14 mouse cellular contexts compared by ENCODE assay signal in the genomic region with DNA sequence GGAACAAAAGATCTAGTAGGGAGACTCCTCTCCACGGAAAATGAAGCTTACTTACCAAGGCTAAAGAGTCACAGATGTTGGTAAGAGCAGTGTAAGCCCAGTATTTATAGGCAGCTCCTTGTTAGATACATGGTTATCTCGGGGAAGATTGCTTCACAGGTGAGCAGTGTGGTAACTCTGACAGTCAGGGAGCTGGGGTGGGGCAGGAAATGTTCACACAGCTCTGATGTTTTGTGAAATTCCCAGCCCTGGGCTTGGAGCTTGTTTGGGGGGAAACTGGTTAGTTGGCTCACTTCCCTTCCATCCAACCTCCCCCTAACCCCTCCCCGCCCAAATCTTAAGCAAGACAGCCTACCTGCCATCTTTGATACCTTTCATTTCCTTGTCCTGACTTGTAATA. TPM values are rescaled to one million over a fixed set of nuclear protein-coding genes. Genes with fewer than 3 reads are reported as not detected.
DNase-seq lines count a peak whose midpoint lies in the region; ATAC-seq and TF ChIP-seq lines count a peak whose summit lies in the region.
"Had no signal": no experiment of that assay in that cellular context is flagged by ENCODE, and none has a peak within 500 bp of the region (broad histone marks: within the 10 kb centered on the region; RNA-seq: fewer than 3 reads in every experiment).

A gene (minus strand): TSS at position 109 of the 400 bp plus-strand sequence.

- intact Hi-C loops in left cerebral cortex, postnatal 4 days (cut with DNase I) = no loop called here
- intact Hi-C loops in left cerebral cortex, postnatal 14 days (cut with DNase I) = no loop called here

- DNase-seq in adrenal gland, postnatal 4 days (ENCODE audit: low spot score in 2 of 2) = no peak
- no peak for DNase-seq in adrenal gland, postnatal 25 days
- no peak for DNase-seq in lung, adult 2 months
- DNase-seq in lung, postnatal 25 days (ENCODE audit: low spot score) = no peak
- no peak for DNase-seq in left cerebral cortex, postnatal 4 days
- DNase-seq in left cerebral cortex, postnatal 14 days (ENCODE audit: low spot score in 2 of 2) = no peak
- DNase-seq: cerebellum, adult 9-10 months; gastrocnemius, adult 2 months; heart, postnatal 4 days; kidney, postnatal 36 days had no signal

- H3K4me3 ChIP-seq in lung, adult 2 months (replicated peaks; ENCODE audit: extremely low read depth, low read depth, low read length) = no peak within 1 kb of the TSS
- H3K4me3 ChIP-seq: gastrocnemius, adult 2 months; midbrain, embryonic 15.5 days had no signal

- TF ChIP-seq CTCF in lung, adult 2 months (IDR thresholded peaks at IDR 0.05; ENCODE audit: insufficient read depth, low read length) = no peak

- H3K4me1 ChIP-seq in lung, adult 2 months (ENCODE audit: control insufficient read depth, insufficient read depth, low read length) = no peaks in the 10 kb centered on the region
- H3K4me1 ChIP-seq: midbrain, embryonic 15.5 days had no signal

- TF ChIP-seq POLR2A in lung, adult 2 months (IDR thresholded peaks at IDR 0.05; ENCODE audit: borderline replicate concordance, extremely low read depth, low read depth, low read length) = no peak

- no peak for ATAC-seq in erythroid progenitor cell, adult 5-6 weeks (replicated peaks; ENCODE audit: low FRiP score, poor library complexity, severe bottlenecking)
- ATAC-seq in megakaryocyte progenitor cell, adult 5-6 weeks (replicated peaks; ENCODE audit: poor library complexity) = peak; percentile 88
- ATAC-seq: midbrain, embryonic 15.5 days had no signal

- 56% methylated on average over 3 of the region's 3 CpGs for WGBS in lung, adult 2 months

RNA-seq across cellular contexts. Expression of the gene that starts here (rescaled TPM):
- 100 to 1,000 TPM in 1 of 2 experiments, 10 to 100 TPM in 1; 64.8 to 191 TPM for total RNA-seq in adrenal gland, postnatal 4 days (2021)
- 0.91 TPM in 1 of 2 replicates, not detected in the other for total RNA-seq in adrenal gland, postnatal 25 days (2021)
- 7.6 and 29.9 TPM in 2 replicates for polyA plus RNA-seq in lung, adult 2 months (2012; rRNA removed)
- total RNA-seq in erythroid progenitor cell, adult 5-6 weeks (2015; ENCODE audit: low replicate concordance) = 7,257 and 9,005 TPM in 2 replicates
- total RNA-seq in erythroid progenitor cell, adult 5-6 weeks (2017; ENCODE audit: low replicate concordance) = 2,061 and 2,234 TPM in 2 replicates
- total RNA-seq in megakaryocyte progenitor cell, adult 5-6 weeks (2015) = 2,769 and 4,892 TPM in 2 replicates
- total RNA-seq in megakaryocyte progenitor cell, adult 5-6 weeks (2017) = 952 and 2,018 TPM in 2 replicates
- 1 to 10 TPM; 1.3 to 2.0 TPM for total RNA-seq in left cerebral cortex, postnatal 4 days (2021)
- total RNA-seq in left cerebral cortex, postnatal 14 days (2021) = 1 to 10 TPM in 1 of 2 experiments, not detected in 1; 2.5 TPM
- total RNA-seq: left cerebral cortex, postnatal 25 days had no signal

Comparison
In these comparisons a context has a peak if more than half of its experiments do, and no peak if none do; other contexts are left out.
1. RNA of the gene that starts here (total RNA-seq): 2,061 to 9,005 TPM in erythroid progenitor cell, adult 5-6 weeks, 952 to 4,892 TPM in megakaryocyte progenitor cell, adult 5-6 weeks and 64.8 to 191 TPM in adrenal gland, postnatal 4 days; 2.5 TPM in left cerebral cortex, postnatal 14 days, 1.3 to 2.0 TPM in left cerebral cortex, postnatal 4 days and 0.91 TPM in adrenal gland, postnatal 25 days; every median in the first group is over 10 times any median in the second.
2. RNA of the gene that starts here (total RNA-seq): 2,061 to 9,005 TPM in erythroid progenitor cell, adult 5-6 weeks and 952 to 4,892 TPM in megakaryocyte progenitor cell, adult 5-6 weeks; 64.8 to 191 TPM in adrenal gland, postnatal 4 days; every median in the first group is over 4 times any median in the second.